Mouse (Mus musculus) stomach, embryonic 14.5 days (tissue): Measurements from ENCODE around the gene Rnf151. TPM values are rescaled to one million over a fixed set of nuclear protein-coding genes. Genes with fewer than 3 reads are reported as not detected.

ENCODE experiments used
- ATAC-seq: fragments of 200-750 bp; cut with Nextera tagmentation; 2 replicates; pipeline ENCODE4 v1.8.0; 2017; ENCODE audit warnings: low read depth, moderate TSS enrichment; ENCODE audit not compliant: insufficient number of reproducible peaks, insufficient read depth, low FRiP score
- H3K27ac ChIP-seq: fragments of 300-500 bp; sonication (generic); 2 replicates; pipeline ENCODE4 v1.5.1; 2014; ENCODE audit warnings: mild to moderate bottlenecking, low read length, moderate library complexity, mixed read lengths
- H3K27me3 ChIP-seq: fragments of 300-500 bp; sonication (generic); 2 replicates; pipeline ENCODE4 v1.6.1; 2014; ENCODE audit warnings: low read length, control low read depth, mixed read lengths; ENCODE audit not compliant: control insufficient read depth, insufficient read depth
- H3K36me3 ChIP-seq: fragments of 300-500 bp; sonication (generic); 2 replicates; pipeline ENCODE4 v1.6.1; 2014; ENCODE audit warnings: mild to moderate bottlenecking, control low read depth, low read length, moderate library complexity, mixed read lengths; ENCODE audit not compliant: control insufficient read depth, insufficient read depth
- H3K4me1 ChIP-seq: fragments of 300-500 bp; sonication (generic); 2 replicates; pipeline ENCODE4 v1.6.1; 2014; ENCODE audit warnings: low read length, control low read depth, mixed read lengths; ENCODE audit not compliant: control insufficient read depth, insufficient read depth
- H3K4me2 ChIP-seq: fragments of 300-500 bp; sonication (generic); replicated peaks from 2 replicates; pipeline ENCODE4 v1.6.1; 2014; ENCODE audit warnings: low read depth, low read length, control low read depth
- H3K4me3 ChIP-seq: fragments of 300-500 bp; sonication (generic); 2 replicates; pipeline ENCODE4 v1.5.1; 2014; ENCODE audit warnings: low read depth, low read length, control low read depth
- H3K9ac ChIP-seq: fragments of 300-500 bp; sonication (generic); replicated peaks from 2 replicates; pipeline ENCODE4 v1.6.1; 2014; ENCODE audit warnings: low read depth, mild to moderate bottlenecking, control low read depth, low read length, moderate library complexity, mixed read lengths
- H3K9me3 ChIP-seq: fragments of 300-500 bp; sonication (generic); 2 replicates; pipeline ENCODE4 v1.6.1; 2016; ENCODE audit warnings: low read depth, low read length, control low read depth; ENCODE audit not compliant: control insufficient read depth
- WGBS: fragments of 180-500 bp; shearing (Covaris S2); extraction: QIAGEN DNeasy Blood & Tissue Kit; methylation state at CpG from one replicate; pipeline ENCODE4 v1.1.7; 2014; 5-methylcytosine and 5-hydroxymethylcytosine counted together
- polyA plus RNA-seq: library from polyadenylated mRNA; unstranded; fragments of >200 nt; fragmentation: Nextera tagmentation; extraction: Ambion mirVana; gene quantifications from 2 replicates; pipeline ENCODE4 v1.2.1, GENCODE M21; 2014

Rnf151 gene
- polyA plus RNA-seq, 1 experiment from 2014 or later: not detected

DNA sequence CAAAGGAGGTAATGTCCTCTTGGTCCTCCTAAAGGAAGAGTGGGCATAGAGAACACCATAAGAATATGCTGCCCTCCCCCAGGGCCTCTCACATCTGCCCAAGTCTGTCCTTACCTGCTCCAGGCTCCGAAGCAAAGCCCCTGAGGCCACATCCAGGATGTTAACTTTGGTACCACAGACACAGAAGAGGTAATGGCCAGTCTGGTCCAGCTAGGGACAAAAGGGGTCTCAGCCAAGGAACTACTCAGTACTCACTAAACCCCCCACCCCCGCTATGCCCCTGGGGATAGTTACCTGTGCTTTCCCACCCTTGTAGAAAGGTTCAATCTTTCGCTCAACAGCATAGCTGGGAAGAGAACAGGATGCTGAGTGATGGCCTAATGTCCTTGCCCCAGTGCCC lies 12.0 kb downstream of the Rnf151 start:
- Histone ChIP-seq H3K4me2 (no peak overlapping the region), H3K9me3 (no peaks in the 10 kb centered on the region), H3K27ac (no peak overlapping the region), H3K9ac (no peak overlapping the region), H3K4me3 (no peak overlapping the region), H3K36me3 (peaks cover 35% of the 10 kb centered on the region), H3K4me1 (no peaks in the 10 kb centered on the region), H3K27me3 (no peaks in the 10 kb centered on the region)
- no peak for ATAC-seq
- WGBS: 92% methylated on average over 3 of the region's 3 CpGs

DNA sequence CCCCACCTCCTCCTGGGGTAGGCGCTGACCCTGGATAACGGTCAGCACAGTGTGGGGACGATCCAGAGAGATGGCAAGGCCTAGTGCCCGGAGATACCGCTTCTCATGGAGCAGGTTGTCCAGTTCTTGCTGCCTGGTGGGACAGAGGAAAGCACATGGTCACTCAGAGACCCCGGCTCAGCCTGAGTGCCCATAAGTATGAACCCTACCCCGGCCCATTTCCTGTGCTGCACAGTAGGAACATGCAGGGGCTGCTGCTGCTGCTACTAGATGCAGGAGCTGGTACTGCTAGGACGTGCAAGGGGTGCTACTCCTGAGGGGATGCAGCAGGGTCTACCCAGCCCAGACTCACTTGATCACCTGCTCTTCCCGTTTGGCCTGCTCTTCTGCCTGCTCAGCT lies 16.6 kb downstream of the Rnf151 start:
- Histone ChIP-seq H3K4me2 (no peak overlapping the region), H3K27me3 (no peaks in the 10 kb centered on the region), H3K27ac (no peak overlapping the region), H3K4me3 (no peak overlapping the region), H3K36me3 (peaks cover 49% of the 10 kb centered on the region), H3K9me3 (no peaks in the 10 kb centered on the region), H3K9ac (no peak overlapping the region), H3K4me1 (peaks cover 20% of the 10 kb centered on the region)
- no peak for ATAC-seq
- WGBS: 91% methylated on average over 9 of the region's 9 CpGs

DNA sequence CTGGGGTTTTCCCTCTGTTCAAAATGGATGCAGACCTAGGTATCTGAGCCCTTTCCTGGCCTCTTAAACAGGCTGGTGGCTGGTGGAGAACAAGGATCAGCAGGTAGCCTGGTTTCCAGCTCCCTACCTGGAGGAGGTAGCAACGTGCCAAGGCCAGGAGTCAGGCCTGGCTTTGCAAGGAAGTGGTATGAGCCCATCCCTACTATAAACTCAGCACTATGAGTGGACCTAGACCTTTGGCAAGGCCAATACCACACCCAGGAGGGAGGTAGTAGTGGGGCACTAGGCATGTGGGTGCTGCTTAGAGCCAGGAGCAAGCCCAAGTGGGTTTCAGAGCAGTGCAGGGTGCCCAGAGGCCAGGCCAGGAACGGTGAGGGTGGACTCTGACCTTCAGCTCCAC lies 18.4 kb downstream of the Rnf151 start:
- WGBS: 76% methylated on average over 2 of the region's 2 CpGs
- Histone ChIP-seq H3K9ac (no peak overlapping the region), H3K4me1 (peaks cover 24% of the 10 kb centered on the region), H3K9me3 (no peaks in the 10 kb centered on the region), H3K36me3 (peaks cover 43% of the 10 kb centered on the region), H3K27me3 (no peaks in the 10 kb centered on the region), H3K4me3 (no peak overlapping the region), H3K4me2 (no peak overlapping the region), H3K27ac (no peak overlapping the region)
- ATAC-seq: no peak

DNA sequence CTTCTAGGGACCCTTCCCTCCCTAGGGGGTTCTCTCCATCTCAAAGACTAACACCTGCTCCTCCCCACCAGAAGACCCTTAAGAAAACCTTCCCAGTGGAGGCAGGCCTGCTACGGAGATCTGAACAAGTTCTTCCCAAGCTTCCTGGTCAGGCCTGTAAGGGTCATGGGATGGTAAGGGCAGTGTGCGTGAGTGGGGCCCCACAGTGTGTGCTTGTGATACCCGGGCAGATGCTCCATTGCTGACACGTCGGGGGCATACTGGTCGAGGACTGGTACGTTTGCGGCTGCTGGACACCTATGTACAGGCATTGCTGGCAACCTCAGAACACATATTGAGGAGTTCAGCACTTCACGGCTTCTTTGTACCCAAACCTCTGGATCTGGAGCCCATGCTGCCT lies 19.1 kb downstream of the Rnf151 start:
- Histone ChIP-seq H3K9me3 (no peaks in the 10 kb centered on the region), H3K4me2 (no peak overlapping the region), H3K27ac (no peak overlapping the region), H3K36me3 (peaks cover 37% of the 10 kb centered on the region), H3K4me3 (no peak overlapping the region), H3K9ac (no peak overlapping the region), H3K27me3 (no peaks in the 10 kb centered on the region), H3K4me1 (peaks cover 24% of the 10 kb centered on the region)
- ATAC-seq: no peak
- 73% methylated on average over 9 of the region's 9 CpGs for WGBS

DNA sequence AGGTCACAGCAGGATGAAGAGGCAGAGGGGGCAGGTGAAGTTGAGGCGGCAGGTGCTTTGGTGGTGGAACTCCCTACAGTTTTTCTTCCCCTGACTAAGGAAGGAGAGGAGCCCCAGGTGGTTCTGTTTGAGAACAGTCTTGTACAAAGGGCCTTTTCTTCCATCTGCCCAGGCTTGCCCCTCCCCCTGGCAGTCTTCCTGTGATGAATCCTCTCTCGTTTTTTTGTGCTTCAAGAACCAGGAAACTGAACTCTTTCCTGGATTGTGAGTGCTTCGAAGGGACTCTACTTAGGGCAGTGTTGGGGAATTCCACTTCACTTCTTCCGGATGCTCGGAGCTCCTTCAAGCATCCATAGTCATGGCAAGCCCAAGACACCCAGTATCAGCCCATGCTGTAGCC lies 19.9 kb downstream of the Rnf151 start:
- peaks cover 24% of the 10 kb centered on the region for H3K4me1 ChIP-seq
- H3K27me3 ChIP-seq: no peaks in the 10 kb centered on the region
- H3K9me3 ChIP-seq: no peaks in the 10 kb centered on the region
- no peak overlapping the region for H3K4me3 ChIP-seq
- peaks cover 39% of the 10 kb centered on the region for H3K36me3 ChIP-seq
- H3K27ac ChIP-seq: no peak overlapping the region
- WGBS: 25% methylated on average over 5 of the region's 5 CpGs
- H3K4me2 ChIP-seq: no peak overlapping the region
- no peak overlapping the region for H3K9ac ChIP-seq
- no peak for ATAC-seq

DNA sequence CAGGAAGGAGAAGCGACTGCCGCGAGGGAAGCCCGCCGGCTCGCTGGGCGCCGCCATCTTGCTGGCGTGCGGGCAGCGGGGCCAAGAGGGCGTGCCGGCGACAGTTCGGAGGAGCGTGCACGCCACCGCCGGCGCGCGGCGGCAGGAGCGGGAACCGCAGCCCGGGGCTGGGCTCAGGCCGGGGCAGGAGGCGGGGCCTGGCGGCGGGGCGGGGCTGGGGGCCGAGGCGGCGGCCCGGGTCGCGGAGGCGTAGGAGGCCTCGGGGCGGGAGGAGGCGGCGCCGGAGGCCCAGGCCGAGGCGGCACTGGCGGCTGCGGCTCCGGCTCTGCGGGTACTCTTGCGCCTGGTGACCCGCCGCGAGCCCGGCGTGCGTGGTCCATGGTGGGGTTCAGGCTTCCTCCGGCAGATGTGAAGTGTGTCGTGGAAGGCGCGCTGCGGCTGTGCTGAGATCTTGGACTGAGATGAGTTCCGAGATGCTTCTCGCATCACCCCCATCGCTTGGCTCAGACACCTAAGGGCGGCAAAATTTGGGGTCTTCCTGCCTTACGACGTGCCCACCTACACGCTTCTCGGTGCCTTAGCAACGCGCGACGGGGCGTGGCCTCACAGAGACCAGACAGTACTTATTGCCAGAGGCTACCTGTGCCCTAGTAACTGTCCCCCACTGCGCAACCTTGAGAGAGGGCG lies 21.7 kb downstream of the Rnf151 start, which contains the start of the genes Gfer and Noxo1:
Gene Gfer (minus strand): TSS at position 146 of the 687 bp plus-strand sequence.
Gene Noxo1 (plus strand): TSS at position 224 of the 687 bp plus-strand sequence.
- Histone ChIP-seq H3K36me3 (peaks cover 26% of the 10 kb centered on the region), H3K27me3 (no peaks in the 10 kb centered on the region), H3K4me1 (peaks cover 24% of the 10 kb centered on the region), H3K9ac (peak within 1 kb of the TSS; percentile 71), H3K4me2 (peak within 1 kb of the TSS; percentile 82), H3K4me3 (peak within 1 kb of the TSS; percentile 90), H3K9me3 (no peaks in the 10 kb centered on the region), H3K27ac (peak within 1 kb of the TSS; percentile 84)
- WGBS: under 1% methylated on average over 71 of the region's 76 CpGs
- peak; percentile 92 for ATAC-seq

DNA sequence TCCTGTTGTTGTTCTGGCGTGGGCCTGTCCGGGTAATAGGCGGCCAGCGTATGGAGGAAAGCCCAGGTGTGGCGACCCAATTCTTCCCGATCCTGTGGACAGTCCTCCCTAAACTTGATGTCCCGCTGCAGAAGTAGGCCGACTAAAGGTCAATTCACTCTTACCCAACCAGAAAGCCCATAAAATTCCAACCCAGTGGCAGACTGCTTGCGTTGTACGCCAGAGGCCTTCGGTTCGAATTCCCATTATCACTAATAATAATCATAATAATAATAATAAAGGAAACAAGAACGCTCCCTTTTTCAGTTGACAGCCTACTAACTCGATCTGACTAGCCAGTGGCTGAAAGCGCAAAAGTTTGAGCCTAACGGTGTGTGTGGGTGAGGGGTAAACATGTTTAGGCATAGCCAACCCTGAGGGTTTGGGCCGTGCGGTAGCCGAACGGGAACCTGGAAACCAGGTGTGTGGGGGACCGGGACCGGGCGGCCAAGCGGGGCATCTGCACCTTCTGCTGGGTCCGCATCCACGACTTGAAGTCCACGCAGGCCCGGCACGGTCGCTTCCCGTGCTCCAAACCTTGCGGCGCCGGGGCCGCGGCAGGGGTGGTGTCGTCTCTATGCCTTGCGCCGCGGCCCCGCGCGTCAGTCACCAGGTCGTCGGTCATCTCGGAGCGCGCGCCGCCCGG lies 22.4 kb downstream of the Rnf151 start:
- Histone ChIP-seq H3K36me3 (peaks cover 20% of the 10 kb centered on the region), H3K4me3 (peak overlapping the region; percentile 90), H3K4me1 (peaks cover 24% of the 10 kb centered on the region), H3K27me3 (peaks cover 4% of the 10 kb centered on the region), H3K9ac (peak overlapping the region; percentile 71), H3K9me3 (no peaks in the 10 kb centered on the region), H3K4me2 (peak overlapping the region; percentile 82), H3K27ac (peak overlapping the region; percentile 84)
- no peak for ATAC-seq
- WGBS: 6% methylated on average over 51 of the region's 51 CpGs

DNA sequence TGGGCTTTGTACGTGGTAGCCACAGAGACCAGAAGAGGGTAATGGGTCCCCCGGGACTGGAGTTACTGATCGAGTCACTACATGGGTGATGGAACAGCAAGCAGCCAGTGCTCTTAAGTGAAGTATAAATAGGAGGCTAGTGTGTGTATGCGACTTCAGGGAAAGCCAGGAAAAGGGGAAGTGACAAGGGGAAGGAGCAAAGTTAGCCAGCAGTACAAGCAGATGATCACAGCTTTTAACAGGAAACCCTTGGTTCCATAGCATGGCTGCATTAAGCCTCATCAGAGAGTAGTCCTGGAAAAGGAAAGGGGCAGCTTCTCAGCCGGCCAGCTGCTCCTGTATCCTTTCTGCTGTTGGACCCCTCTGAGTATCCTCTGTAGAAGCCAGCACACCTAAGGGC lies 25.5 kb downstream of the Rnf151 start:
- no peaks in the 10 kb centered on the region for H3K9me3 ChIP-seq
- peaks cover 30% of the 10 kb centered on the region for H3K27me3 ChIP-seq

More for the DNA sequence above, 25.5 kb downstream of the Rnf151 start:
- no peak overlapping the region for H3K9ac ChIP-seq
- H3K4me2 ChIP-seq: no peak overlapping the region
- 90% methylated on average over 5 of the region's 5 CpGs for WGBS
- H3K36me3 ChIP-seq: peaks cover 9% of the 10 kb centered on the region
- no peak for ATAC-seq
- H3K4me3 ChIP-seq: no peak overlapping the region
- H3K4me1 ChIP-seq: peaks cover 26% of the 10 kb centered on the region; the same call in 1 of the 2 replicates
- no peak overlapping the region for H3K27ac ChIP-seq
